Mouse (Mus musculus) hindbrain, embryonic 12.5 days (tissue): ENCODE data around the gene Zdhhc5. TPM values are rescaled to one million over a fixed set of nuclear protein-coding genes. Genes with fewer than 3 reads are reported as not detected.

Experiments
- ATAC-seq: fragments of 200-750 bp; cut with Nextera tagmentation; 2 replicates; pipeline ENCODE4 v1.8.0; 2017; ENCODE audit warnings: moderate TSS enrichment; ENCODE audit not compliant: low FRiP score
- H3K27ac ChIP-seq: fragments of 300-500 bp; sonication (generic); 2 replicates; pipeline ENCODE4 v1.5.1; 2016; ENCODE audit warnings: mild to moderate bottlenecking
- H3K27me3 ChIP-seq: fragments of 300-500 bp; sonication (generic); 2 replicates; pipeline ENCODE4 v1.6.1; 2016; ENCODE audit warnings: mild to moderate bottlenecking
- H3K36me3 ChIP-seq: fragments of 300-500 bp; sonication (generic); 2 replicates; pipeline ENCODE4 v1.6.1; 2016; ENCODE audit warnings: mild to moderate bottlenecking
- H3K4me1 ChIP-seq: fragments of 300-500 bp; sonication (generic); 2 replicates; pipeline ENCODE4 v1.6.1; 2016
- H3K4me2 ChIP-seq: fragments of 300-500 bp; sonication (generic); replicated peaks from 2 replicates; pipeline ENCODE4 v1.6.1; 2016; ENCODE audit warnings: mild to moderate bottlenecking
- H3K4me3 ChIP-seq: fragments of 300-500 bp; sonication (generic); 2 replicates; pipeline ENCODE4 v1.5.1; 2016; ENCODE audit warnings: mild to moderate bottlenecking
- H3K9ac ChIP-seq: fragments of 300-500 bp; sonication (generic); 2 replicates; pipeline ENCODE4 v1.6.1; 2016; ENCODE audit warnings: mild to moderate bottlenecking, moderate library complexity
- H3K9me3 ChIP-seq: fragments of 300-500 bp; sonication (generic); replicated peaks from 2 replicates; pipeline ENCODE4 v1.6.1; 2016; ENCODE audit warnings: mild to moderate bottlenecking
- WGBS: fragments of 180-500 bp; shearing (Covaris S2); methylation state at CpG from one replicate; pipeline ENCODE4 v1.1.7; 2016; 5-methylcytosine and 5-hydroxymethylcytosine counted together
- polyA plus RNA-seq: library from polyadenylated mRNA; unstranded; fragments of >200 nt; fragmentation: Nextera tagmentation; extraction: Ambion mirVana; gene quantifications from 2 replicates; pipeline ENCODE4 v1.2.1, GENCODE M21; 2016

Zdhhc5 gene
- 30.0 and 33.8 TPM in 2 replicates for polyA plus RNA-seq

GRCm38 (mm10) chr2:84714811-84715561 lies at the start of gene Zdhhc5:
Gene Zdhhc5, minus strand, starts transcription at chr2:84715180.
- under 1% methylated on average over 82 of the region's 107 CpGs for WGBS
- Histone ChIP-seq H3K27ac (peak within 1 kb of the TSS; percentile 97), H3K4me2 (peak within 1 kb of the TSS; percentile 85), H3K36me3 (peaks cover 10% of the 10 kb centered on the region), H3K9me3 (no peaks in the 10 kb centered on the region), H3K4me3 (peak within 1 kb of the TSS; percentile 94), H3K9ac (peak within 1 kb of the TSS; percentile 97), H3K27me3 (no peaks in the 10 kb centered on the region), H3K4me1 (peaks cover 12% of the 10 kb centered on the region)
- ATAC-seq = peak; percentile 98

- H3K9ac ChIP-seq = no peak overlapping the region
- H3K27me3 ChIP-seq = no peaks in the 10 kb centered on the region
- no peaks in the 10 kb centered on the region for H3K4me1 ChIP-seq
- 47% methylated on average over 1 of the region's 1 CpGs for WGBS
- H3K9me3 ChIP-seq = no peaks in the 10 kb centered on the region
- ATAC-seq = no peak
- no peak overlapping the region for H3K4me3 ChIP-seq
- H3K4me2 ChIP-seq = no peak overlapping the region
- no peaks in the 10 kb centered on the region; the same call in 1 of the 2 replicates for H3K36me3 ChIP-seq
- H3K27ac ChIP-seq = no peak overlapping the region
These were observed 47.8 kb upstream of the Zdhhc5 start for GRCm38 (mm10) chr2:84762818-84763217.

- no peak overlapping the region for H3K4me2 ChIP-seq
- H3K27me3 ChIP-seq = no peaks in the 10 kb centered on the region
- H3K4me3 ChIP-seq = no peak overlapping the region
- no peaks in the 10 kb centered on the region; the same call in 1 of the 2 replicates for H3K36me3 ChIP-seq
- 54% methylated on average over 4 of the region's 4 CpGs for WGBS
- no peak for ATAC-seq
- H3K9ac ChIP-seq = no peak overlapping the region
- H3K4me1 ChIP-seq = no peaks in the 10 kb centered on the region
- no peak overlapping the region for H3K27ac ChIP-seq
- no peaks in the 10 kb centered on the region for H3K9me3 ChIP-seq
These were observed 47.3 kb upstream of the Zdhhc5 start for GRCm38 (mm10) chr2:84762295-84762694.

GRCm38 (mm10) chr2:84761840-84762239 lies 46.9 kb upstream of the Zdhhc5 start:
- no peaks in the 10 kb centered on the region; the same call in 1 of the 2 replicates for H3K36me3 ChIP-seq

GRCm38 (mm10) chr2:84761309-84761708 lies 46.3 kb upstream of the Zdhhc5 start:
- no peaks in the 10 kb centered on the region for H3K27me3 ChIP-seq
- no peak overlapping the region for H3K4me2 ChIP-seq
- no peak overlapping the region for H3K9ac ChIP-seq
- H3K4me3 ChIP-seq = no peak overlapping the region
- no peak for ATAC-seq
- H3K4me1 ChIP-seq = no peaks in the 10 kb centered on the region
- H3K27ac ChIP-seq = no peak overlapping the region
- no peaks in the 10 kb centered on the region for H3K9me3 ChIP-seq
- 81% methylated on average over 3 of the region's 3 CpGs for WGBS
- no peaks in the 10 kb centered on the region; the same call in 1 of the 2 replicates for H3K36me3 ChIP-seq

More at GRCm38 (mm10) chr2:84761840-84762239, 46.9 kb upstream of the Zdhhc5 start:
- ATAC-seq = no peak
- H3K4me1 ChIP-seq = no peaks in the 10 kb centered on the region
- no peak overlapping the region for H3K9ac ChIP-seq
- H3K4me2 ChIP-seq = no peak overlapping the region
- no peak overlapping the region for H3K27ac ChIP-seq
- H3K4me3 ChIP-seq = no peak overlapping the region
- H3K9me3 ChIP-seq = no peaks in the 10 kb centered on the region
- no peaks in the 10 kb centered on the region for H3K27me3 ChIP-seq
- WGBS = 80% methylated on average over 1 of the region's 1 CpGs

GRCm38 (mm10) chr2:84760777-84761176 lies 45.8 kb upstream of the Zdhhc5 start:
- Histone ChIP-seq H3K9me3 (no peaks in the 10 kb centered on the region), H3K4me2 (no peak overlapping the region), H3K27ac (no peak overlapping the region), H3K36me3 (no peaks in the 10 kb centered on the region; the same call in 1 of the 2 replicates), H3K4me3 (no peak overlapping the region), H3K4me1 (no peaks in the 10 kb centered on the region), H3K27me3 (no peaks in the 10 kb centered on the region), H3K9ac (no peak overlapping the region)
- ATAC-seq = no peak
- WGBS = 72% methylated on average over 8 of the region's 8 CpGs

GRCm38 (mm10) chr2:84758542-84759127 lies 43.7 kb upstream of the Zdhhc5 start:
- no peaks in the 10 kb centered on the region for H3K9me3 ChIP-seq
- H3K27ac ChIP-seq = no peak overlapping the region
- no peak overlapping the region for H3K4me3 ChIP-seq
- H3K4me2 ChIP-seq = no peak overlapping the region
- WGBS = 3% methylated on average over 2 of the region's 2 CpGs
- H3K4me1 ChIP-seq = no peaks in the 10 kb centered on the region
- no peaks in the 10 kb centered on the region for H3K27me3 ChIP-seq
- no peaks in the 10 kb centered on the region for H3K36me3 ChIP-seq
- peak; percentile 73 for ATAC-seq
- H3K9ac ChIP-seq = no peak overlapping the region

GRCm38 (mm10) chr2:84757026-84757682 lies 42.2 kb upstream of the Zdhhc5 start:
- H3K4me1 ChIP-seq = no peaks in the 10 kb centered on the region
- H3K9me3 ChIP-seq = no peaks in the 10 kb centered on the region
- no peak overlapping the region for H3K4me2 ChIP-seq
- no peak overlapping the region for H3K27ac ChIP-seq
- no peaks in the 10 kb centered on the region for H3K36me3 ChIP-seq
- 52% methylated on average over 7 of the region's 7 CpGs for WGBS
- no peak for ATAC-seq
- no peak overlapping the region for H3K4me3 ChIP-seq
- H3K27me3 ChIP-seq = no peaks in the 10 kb centered on the region
- no peak overlapping the region for H3K9ac ChIP-seq

GRCm38 (mm10) chr2:84756245-84756644 lies 41.3 kb upstream of the Zdhhc5 start:
- H3K9me3 ChIP-seq = no peaks in the 10 kb centered on the region
- WGBS = 82% methylated on average over 5 of the region's 5 CpGs
- H3K4me3 ChIP-seq = no peak overlapping the region
- H3K4me1 ChIP-seq = no peaks in the 10 kb centered on the region
- no peak overlapping the region for H3K4me2 ChIP-seq
- H3K9ac ChIP-seq = no peak overlapping the region
- no peaks in the 10 kb centered on the region for H3K36me3 ChIP-seq
- no peak overlapping the region for H3K27ac ChIP-seq
- no peak for ATAC-seq
- H3K27me3 ChIP-seq = no peaks in the 10 kb centered on the region

GRCm38 (mm10) chr2:84750115-84750514 lies 35.1 kb upstream of the Zdhhc5 start:
- Histone ChIP-seq H3K27me3 (no peaks in the 10 kb centered on the region), H3K4me2 (no peak overlapping the region), H3K9me3 (no peaks in the 10 kb centered on the region), H3K36me3 (no peaks in the 10 kb centered on the region), H3K27ac (no peak overlapping the region), H3K9ac (no peak overlapping the region), H3K4me3 (no peak overlapping the region), H3K4me1 (no peaks in the 10 kb centered on the region)
- 71% methylated on average over 6 of the region's 6 CpGs for WGBS
- ATAC-seq = no peak

- peak overlapping the region; percentile 99 for H3K9ac ChIP-seq
- H3K4me2 ChIP-seq = peak overlapping the region; percentile 89
- no peaks in the 10 kb centered on the region for H3K9me3 ChIP-seq
- peak; percentile 13 for ATAC-seq
- H3K4me1 ChIP-seq = peaks cover 40% of the 10 kb centered on the region
- H3K36me3 ChIP-seq = no peaks in the 10 kb centered on the region; the same call in 1 of the 2 replicates
- H3K27me3 ChIP-seq = no peaks in the 10 kb centered on the region
- 2% methylated on average over 10 of the region's 10 CpGs for WGBS
- H3K27ac ChIP-seq = peak overlapping the region; percentile 99
- H3K4me3 ChIP-seq = peak overlapping the region; percentile 87
These were observed 29.1 kb upstream of the Zdhhc5 start for GRCm38 (mm10) chr2:84744126-84744525.

- H3K9me3 ChIP-seq = no peaks in the 10 kb centered on the region
- under 1% methylated on average over 22 of the region's 25 CpGs for WGBS
- H3K4me3 ChIP-seq = peak within 1 kb of the TSS; percentile 87
- H3K27me3 ChIP-seq = no peaks in the 10 kb centered on the region
- peak within 1 kb of the TSS; percentile 89 for H3K4me2 ChIP-seq
- H3K36me3 ChIP-seq = no peaks in the 10 kb centered on the region; the same call in 1 of the 2 replicates
- peak within 1 kb of the TSS; percentile 99 for H3K9ac ChIP-seq
- H3K27ac ChIP-seq = peak within 1 kb of the TSS; percentile 99
- H3K4me1 ChIP-seq = peaks cover 46% of the 10 kb centered on the region
- peak; percentile 87 for ATAC-seq
These were observed 28.6 kb upstream of the Zdhhc5 start, which contains the start of gene Gm19426 for GRCm38 (mm10) chr2:84743561-84743960. Gene Gm19426, minus strand, starts transcription at chr2:84743655.
